Mouse (Mus musculus) layer of hippocampus, postnatal 10 days (tissue): ENCODE results near the gene Triobp. TPM values are rescaled to one million over a fixed set of nuclear protein-coding genes. Genes with fewer than 3 reads are reported as not detected.

Experiments used
- microRNA-seq, 2 experiments: library from miRNA; unstranded; fragments of <30 nt; microRNA quantifications; one replicate each; pipeline ENCODE4 v1.2.0; 2021
- total RNA-seq, 2 experiments: library from RNA; stranded (reverse); gene quantifications; 2 replicates each; pipeline ENCODE4 v1.2.3; 2021

The Triobp gene
- total RNA-seq, 2 experiments from 2014 or later, result 26.4 to 28.9 TPM

Small RNA genes within 50 kb of the gene (microRNA-seq; reads per million reads assigned to microRNA genes)
- gene Mir6956, result 2.0 to 3.1 reads per million in 2 experiments

Other genes with a start within 250 kb of the Triobp start
- 100 to 1,000 TPM; 127 to 138 TPM for gene Elfn2, start 229.0 kb upstream of the Triobp start, total RNA-seq
- 10 to 100 TPM in 1 of 2 experiments, 1 to 10 TPM in 1; 9.2 to 10.4 TPM for gene Mfng, start 174.2 kb upstream of the Triobp start, total RNA-seq
- 1 to 10 TPM; 5.8 to 6.0 TPM for gene Card10, start 144.7 kb upstream of the Triobp start, total RNA-seq
- gene Cdc42ep1, start 105.1 kb upstream of the Triobp start, total RNA-seq, result 1 to 10 TPM; 7.6 to 8.5 TPM
- not detected for gene Lgals2, start 92.2 kb upstream of the Triobp start, total RNA-seq
- gene Gga1, start 70.5 kb upstream of the Triobp start, total RNA-seq, result 10 to 100 TPM; 56.8 to 58.0 TPM
- not detected for gene Gm49510, start 48.1 kb upstream of the Triobp start, total RNA-seq
- gene Sh3bp1, start 48.0 kb upstream of the Triobp start, total RNA-seq, result 10 to 100 TPM in 1 of 2 experiments, 1 to 10 TPM in 1; 8.6 to 12.1 TPM
- 100 to 1,000 TPM; 135 to 139 TPM for gene Pdxp, start 33.8 kb upstream of the Triobp start, total RNA-seq
- 10 to 100 TPM; 31.2 to 37.7 TPM for gene Lgals1, start 21.0 kb upstream of the Triobp start, total RNA-seq
- 10 to 100 TPM; 43.0 to 43.2 TPM for gene Nol12, start 12.8 kb upstream of the Triobp start, total RNA-seq
- 10 to 100 TPM; 80.6 to 80.7 TPM for gene H1f0, start 80.7 kb downstream of the Triobp start, total RNA-seq
- gene Galr3, start 94.2 kb downstream of the Triobp start, total RNA-seq, result under 1 TPM; 0.33 to 0.48 TPM
- 10 to 100 TPM; 19.5 to 22.2 TPM for gene Ankrd54, start 115.2 kb downstream of the Triobp start, total RNA-seq
- gene Eif3l, start 127.5 kb downstream of the Triobp start, total RNA-seq, result 100 to 1,000 TPM in 1 of 2 experiments, 10 to 100 TPM in 1; 94.6 to 102 TPM
- 10 to 100 TPM; 30.4 to 33.0 TPM for gene Micall1, start 161.2 kb downstream of the Triobp start, total RNA-seq
- gene Polr2f, start 193.3 kb downstream of the Triobp start, total RNA-seq, result 100 to 1,000 TPM; 120 to 138 TPM
- 10 to 100 TPM; 14.7 to 15.4 TPM for gene 1700088E04Rik, start 193.5 kb downstream of the Triobp start, total RNA-seq
- gene Sox10, start 217.5 kb downstream of the Triobp start, total RNA-seq, result 10 to 100 TPM; 35.7 to 38.0 TPM